In genomic region chr10:121365781-121366272, GRCm38 (mm10) we compare ENCODE assay signal across 8 mouse cellular contexts. TPM values are rescaled to one million over a fixed set of nuclear protein-coding genes. Genes with fewer than 3 reads are reported as not detected.
A peak's percentile ranks its signal among the peaks of the same experiment; 100 is the strongest.
DNase-seq lines count a peak whose midpoint lies in the region; ATAC-seq and TF ChIP-seq lines count a peak whose summit lies in the region.

No protein-coding gene starts in this region.

- H3K4me2 ChIP-seq in heart, postnatal 0 days (ENCODE audit: low read depth, low read length): peak overlapping the region; percentile 95
- peak overlapping the region; percentile 87 for H3K4me2 ChIP-seq in midbrain, embryonic 14.5 days (ENCODE audit: low read length)

- TF ChIP-seq CTCF in cortical plate, adult 2 months (IDR thresholded peaks at IDR 0.05; ENCODE audit: extremely low read depth, insufficient read depth, low read length): no peak
- no peak for TF ChIP-seq CTCF in heart, postnatal 0 days (IDR thresholded peaks at IDR 0.05; ENCODE audit: low read depth)

- peak overlapping the region; percentile 75 for H3K9ac ChIP-seq in heart, postnatal 0 days (replicated peaks; ENCODE audit: low read depth, low read length)
- peak overlapping the region; percentile 78 for H3K9ac ChIP-seq in midbrain, embryonic 14.5 days (replicated peaks; ENCODE audit: low read length)

- no peaks in the 10 kb centered on the region; the same call in 1 of the 2 replicates for H3K36me3 ChIP-seq in heart, postnatal 0 days (replicated peaks; ENCODE audit: control insufficient read depth, insufficient read depth, low read length)
- H3K36me3 ChIP-seq in midbrain, embryonic 14.5 days (ENCODE audit: control insufficient read depth, insufficient read depth, low read length): no peaks in the 10 kb centered on the region

- H3K27ac ChIP-seq in cortical plate, adult 2 months (ENCODE audit: insufficient read depth, low read length): peak overlapping the region; percentile 74; the same call in 1 of the 2 replicates
- H3K27ac ChIP-seq in heart, postnatal 0 days (ENCODE audit: low read depth): no peak overlapping the region
- no peak overlapping the region for H3K27ac ChIP-seq in midbrain, embryonic 14.5 days (replicated peaks; ENCODE audit: low read depth, low read length)

- peak; percentile 82 for DNase-seq in layer of hippocampus, adult 9-11 months
- no peak for DNase-seq in layer of hippocampus, adult 18-20 months (ENCODE audit: low spot score in 2 of 2)
- DNase-seq in heart, postnatal 0 days (ENCODE audit: low spot score): no peak
- DNase-seq in kidney, postnatal 36 days: peak; percentile 59 to 76
- DNase-seq in midbrain, embryonic 14.5 days: no peak
- no peak for DNase-seq in frontal cortex, postnatal 25 days (ENCODE audit: low spot score in 2 of 2)
- no peak for DNase-seq in right cerebral cortex, postnatal 4 days

- peak overlapping the region; percentile 58 for H3K4me3 ChIP-seq in cortical plate, adult 2 months (ENCODE audit: insufficient read depth, low read length)
- H3K4me3 ChIP-seq in heart, postnatal 0 days (ENCODE audit: low read depth, low read length): peak overlapping the region; percentile 87
- peak overlapping the region; percentile 99 for H3K4me3 ChIP-seq in midbrain, embryonic 14.5 days (replicated peaks; ENCODE audit: low read depth, low read length)

- no peak for ATAC-seq in heart, postnatal 0 days (ENCODE audit: insufficient read depth, low read depth)
- ATAC-seq in midbrain, embryonic 14.5 days (ENCODE audit: low FRiP score, low TSS enrichment): no peak

- no peaks in the 10 kb centered on the region for H3K27me3 ChIP-seq in heart, postnatal 0 days (ENCODE audit: control insufficient read depth, insufficient read depth, low read length)
- no peaks in the 10 kb centered on the region for H3K27me3 ChIP-seq in midbrain, embryonic 14.5 days (ENCODE audit: control insufficient read depth, insufficient read depth, low read length)

- H3K9me3 ChIP-seq in heart, postnatal 0 days (replicated peaks; ENCODE audit: control insufficient read depth, low read length): no peaks in the 10 kb centered on the region
- no peaks in the 10 kb centered on the region for H3K9me3 ChIP-seq in midbrain, embryonic 14.5 days (ENCODE audit: control insufficient read depth, low read length)

- 8% methylated on average over 9 of the region's 9 CpGs for WGBS in heart, postnatal 0 days
- WGBS in midbrain, embryonic 14.5 days: 10% methylated on average over 9 of the region's 9 CpGs

- H3K4me1 ChIP-seq in cortical plate, adult 2 months (ENCODE audit: control insufficient read depth, insufficient read depth, low read length): peaks cover 7% of the 10 kb centered on the region; the same call in 1 of the 2 replicates
- H3K4me1 ChIP-seq in heart, postnatal 0 days (ENCODE audit: control insufficient read depth, insufficient read depth): peaks cover 11% of the 10 kb centered on the region; the same call in 1 of the 2 replicates
- peaks cover 15% of the 10 kb centered on the region for H3K4me1 ChIP-seq in midbrain, embryonic 14.5 days (ENCODE audit: control insufficient read depth, insufficient read depth, low read length)

- no peak for TF ChIP-seq EP300 in heart, postnatal 0 days (IDR thresholded peaks at IDR 0.05; ENCODE audit: low read depth)

- TF ChIP-seq POLR2A in cortical plate, adult 2 months (IDR thresholded peaks at IDR 0.05; ENCODE audit: extremely low read depth, insufficient read depth, low read length): no peak

RNA-seq across cellular contexts. Expression of gene Gns, which starts 0.9 kb away (rescaled TPM):
- 10 to 100 TPM; 80.5 to 87.2 TPM for total RNA-seq in layer of hippocampus, adult 18-20 months (2021)
- polyA plus RNA-seq in cortical plate, adult 2 months (2012; rRNA removed): 44.7 and 46.8 TPM in 2 replicates
- total RNA-seq in heart, postnatal 0 days (2014; rRNA removed; ENCODE audit: low replicate concordance): 50.4 and 57.5 TPM in 2 replicates
- polyA plus RNA-seq in heart, postnatal 0 days (2015; fragmentation: Nextera tagmentation; extraction: Ambion mirVana): 25.2 and 26.1 TPM in 2 replicates
- polyA plus RNA-seq in midbrain, embryonic 14.5 days (2014; fragmentation: Nextera tagmentation; extraction: Ambion mirVana): 36.5 and 47.2 TPM in 2 replicates

RNA-seq across cellular contexts. Expression of gene Tbc1d30, which starts 14.7 kb away (rescaled TPM):
- total RNA-seq in layer of hippocampus, adult 18-20 months (2021): 10 to 100 TPM; 38.8 to 40.3 TPM
- 48.6 and 49.1 TPM in 2 replicates for polyA plus RNA-seq in cortical plate, adult 2 months (2012; rRNA removed)
- total RNA-seq in heart, postnatal 0 days (2014; rRNA removed; ENCODE audit: low replicate concordance): 0.58 and 14.7 TPM in 2 replicates
- polyA plus RNA-seq in heart, postnatal 0 days (2015; fragmentation: Nextera tagmentation; extraction: Ambion mirVana): 1.1 and 1.2 TPM in 2 replicates
- polyA plus RNA-seq in midbrain, embryonic 14.5 days (2014; fragmentation: Nextera tagmentation; extraction: Ambion mirVana): 16.6 and 17.0 TPM in 2 replicates

Comparison
In these comparisons a context has a peak if more than half of its experiments do, and no peak if none do; other contexts are left out.
1. DNase-seq: peak in layer of hippocampus, adult 9-11 months (single experiment) and kidney, postnatal 36 days (2 of 2); none in layer of hippocampus, adult 18-20 months (0 of 2), heart, postnatal 0 days (single experiment), midbrain, embryonic 14.5 days (single experiment), frontal cortex, postnatal 25 days (0 of 2) and right cerebral cortex, postnatal 4 days (single experiment).
2. Peak in every context shown above with its lines, with median percentiles within 50 percentile points of each other: H3K4me3 ChIP-seq.